Mouse (Mus musculus) bone marrow macrophage, adult 2 months (primary cell): ENCODE measurements around the gene Sox9. TPM values are rescaled to one million over a fixed set of nuclear protein-coding genes. Genes with fewer than 3 reads are reported as not detected.

Experiments
- H3K27ac ChIP-seq: 2 replicates; pipeline ENCODE4 v1.5.1; 2012; ENCODE audit warnings: low read depth, low read length; ENCODE audit not compliant: insufficient read depth
- H3K4me1 ChIP-seq: 2 replicates; pipeline ENCODE4 v1.6.1; 2012; ENCODE audit warnings: low read length; ENCODE audit not compliant: control insufficient read depth, insufficient read depth
- H3K4me3 ChIP-seq: 2 replicates; pipeline ENCODE4 v1.5.1; 2012; ENCODE audit warnings: mild to moderate bottlenecking, low read length, moderate library complexity; ENCODE audit not compliant: insufficient read depth
- CTCF ChIP-seq: IDR thresholded peaks from 2 replicates; pipeline ENCODE4 v1.5.1; 2012; ENCODE audit warnings: low read depth, mild to moderate bottlenecking, low read length, moderate library complexity
- POLR2A ChIP-seq: IDR thresholded peaks from 2 replicates; pipeline ENCODE4 v1.6.1; 2012; ENCODE audit warnings: mild to moderate bottlenecking, low read depth, low read length, borderline replicate concordance
- polyA plus RNA-seq: library from polyadenylated mRNA; stranded (reverse); fragments of >200 nt; gene quantifications from 2 replicates; pipeline ENCODE4 v1.2.4, GENCODE M21; 2012; ENCODE audit not compliant: missing spikeins, insufficient read depth, insufficient read length

Sox9 gene
- polyA plus RNA-seq, 1 experiment = not detected

- no peak overlapping the region for H3K4me3 ChIP-seq
- no peak overlapping the region for H3K27ac ChIP-seq
- no peaks in the 10 kb centered on the region for H3K4me1 ChIP-seq
- TF ChIP-seq CTCF (no peak), POLR2A (no peak)
Observed at GRCm38 (mm10) chr11:112796379-112796778, 14.4 kb downstream of the Sox9 start.

GRCm38 (mm10) chr11:112798831-112799382, 16.9 kb downstream of the Sox9 start:
- Histone ChIP-seq H3K4me1 (no peaks in the 10 kb centered on the region), H3K27ac (no peak overlapping the region), H3K4me3 (no peak overlapping the region)
- TF ChIP-seq POLR2A (no peak), CTCF (no peak)

- no peaks in the 10 kb centered on the region for H3K4me1 ChIP-seq
- TF ChIP-seq POLR2A (no peak), CTCF (no peak)
- H3K4me3 ChIP-seq = no peak overlapping the region
- H3K27ac ChIP-seq = no peak overlapping the region
Observed at GRCm38 (mm10) chr11:112801189-112801818, 19.3 kb downstream of the Sox9 start.

DNA sequence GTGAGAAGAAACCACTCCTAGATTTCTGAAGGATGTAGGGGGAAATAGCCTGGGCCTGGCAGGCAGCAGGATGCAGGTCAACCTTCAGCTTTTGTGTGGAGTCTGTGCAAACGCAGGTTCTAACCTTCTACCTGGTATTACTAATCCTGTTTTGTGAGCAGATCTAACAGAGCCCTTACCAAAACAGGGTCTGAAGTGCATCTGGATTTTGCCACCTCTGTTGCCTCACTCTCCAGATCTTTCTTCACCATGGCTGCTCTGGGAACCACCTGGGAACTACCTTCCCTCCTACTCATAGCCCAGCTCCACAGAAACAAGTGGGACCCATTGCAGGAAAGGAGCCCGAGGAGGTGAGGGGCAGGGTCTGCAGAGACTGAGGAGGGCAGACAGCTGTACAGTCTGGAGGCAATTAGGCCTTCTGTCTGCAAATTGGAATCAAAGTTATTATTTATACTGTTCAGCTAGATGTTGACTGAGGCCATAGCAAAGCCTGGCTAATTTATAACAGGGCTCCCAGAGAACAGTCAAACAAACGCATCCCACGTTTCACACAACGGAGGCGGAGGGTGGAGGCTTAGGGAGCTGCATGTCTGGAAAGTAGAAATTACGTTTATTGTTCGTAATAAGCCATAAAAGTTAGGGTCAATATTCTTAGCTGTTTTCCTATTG, 25.9 kb downstream of the Sox9 start:
- Histone ChIP-seq H3K27ac (no peak overlapping the region), H3K4me3 (no peak overlapping the region), H3K4me1 (no peaks in the 10 kb centered on the region)
- TF ChIP-seq POLR2A (no peak), CTCF (no peak)

DNA sequence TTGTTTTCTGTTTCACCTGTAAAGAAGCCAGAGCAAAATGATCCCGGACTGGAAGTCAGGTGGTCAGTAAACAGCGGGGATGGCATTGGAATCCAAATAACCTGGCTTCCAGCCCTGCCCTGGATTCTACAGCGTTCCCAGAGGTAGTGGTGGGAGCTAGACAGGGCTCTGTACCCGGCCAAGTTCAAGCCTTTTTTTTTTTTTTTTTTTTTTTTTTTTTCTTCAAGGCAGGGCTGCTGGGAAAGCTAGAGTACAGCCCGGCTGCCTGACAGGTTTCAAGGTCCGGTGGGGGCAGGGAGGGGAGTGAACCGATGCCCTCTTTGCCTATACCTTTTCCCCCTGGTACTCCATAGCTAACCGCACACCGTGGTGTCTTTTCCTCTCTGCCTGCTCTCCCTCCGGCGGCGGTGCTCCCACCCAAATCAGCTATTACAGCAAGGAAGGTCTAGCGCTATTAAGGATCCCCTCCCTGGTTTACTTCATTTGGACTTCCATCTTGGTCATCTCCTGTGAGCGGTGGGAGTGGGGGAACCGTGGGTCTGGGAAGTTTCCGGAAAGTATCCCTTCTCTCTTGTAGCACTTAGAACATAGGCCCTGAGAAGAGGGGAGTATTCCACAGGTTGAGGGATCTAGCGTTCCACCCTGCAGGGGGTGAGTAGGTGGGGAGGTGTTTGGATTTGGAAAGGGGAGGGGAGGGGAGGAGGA, 28.6 kb downstream of the Sox9 start:
- no peak overlapping the region for H3K27ac ChIP-seq
- TF ChIP-seq POLR2A = no peak
- TF ChIP-seq CTCF = no peak
- H3K4me3 ChIP-seq = no peak overlapping the region
- H3K4me1 ChIP-seq = no peaks in the 10 kb centered on the region

DNA sequence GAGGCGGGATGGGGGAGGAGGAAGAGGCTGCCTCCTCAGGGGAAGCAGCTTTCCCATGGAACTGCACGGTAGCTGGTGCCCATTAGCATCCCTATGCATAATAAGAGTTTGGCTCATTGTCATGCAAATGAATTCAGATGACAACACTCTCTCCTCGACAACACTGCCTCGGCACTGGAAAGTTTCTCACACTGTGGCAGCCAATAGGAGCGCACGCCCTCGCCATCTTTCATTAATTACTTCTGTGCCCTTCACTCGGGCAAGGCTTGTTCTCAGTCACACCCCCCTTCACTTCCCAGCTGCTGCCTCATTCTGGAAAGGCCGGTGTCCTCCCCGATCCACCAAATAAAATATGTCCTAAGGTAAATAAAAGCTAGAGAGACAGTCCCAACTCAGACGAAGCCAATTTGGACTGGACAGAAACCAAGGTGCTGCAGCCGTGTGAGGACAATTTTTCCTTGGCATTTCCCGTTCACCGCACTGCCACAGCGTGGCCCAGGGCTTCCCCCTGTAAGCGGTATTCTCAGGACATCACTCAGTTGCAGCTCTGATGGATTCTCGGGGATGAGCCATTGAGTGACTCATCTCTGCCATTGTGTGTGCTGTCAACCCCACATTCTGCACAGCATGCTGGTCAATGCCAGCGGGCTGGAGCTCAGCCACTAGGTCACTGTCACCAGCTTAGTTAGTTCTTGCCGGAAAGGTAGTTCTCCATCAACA, 29.3 kb downstream of the Sox9 start:
- no peak for TF ChIP-seq POLR2A
- no peak for TF ChIP-seq CTCF
- Histone ChIP-seq H3K4me1 (no peaks in the 10 kb centered on the region), H3K27ac (no peak overlapping the region), H3K4me3 (no peak overlapping the region)

DNA sequence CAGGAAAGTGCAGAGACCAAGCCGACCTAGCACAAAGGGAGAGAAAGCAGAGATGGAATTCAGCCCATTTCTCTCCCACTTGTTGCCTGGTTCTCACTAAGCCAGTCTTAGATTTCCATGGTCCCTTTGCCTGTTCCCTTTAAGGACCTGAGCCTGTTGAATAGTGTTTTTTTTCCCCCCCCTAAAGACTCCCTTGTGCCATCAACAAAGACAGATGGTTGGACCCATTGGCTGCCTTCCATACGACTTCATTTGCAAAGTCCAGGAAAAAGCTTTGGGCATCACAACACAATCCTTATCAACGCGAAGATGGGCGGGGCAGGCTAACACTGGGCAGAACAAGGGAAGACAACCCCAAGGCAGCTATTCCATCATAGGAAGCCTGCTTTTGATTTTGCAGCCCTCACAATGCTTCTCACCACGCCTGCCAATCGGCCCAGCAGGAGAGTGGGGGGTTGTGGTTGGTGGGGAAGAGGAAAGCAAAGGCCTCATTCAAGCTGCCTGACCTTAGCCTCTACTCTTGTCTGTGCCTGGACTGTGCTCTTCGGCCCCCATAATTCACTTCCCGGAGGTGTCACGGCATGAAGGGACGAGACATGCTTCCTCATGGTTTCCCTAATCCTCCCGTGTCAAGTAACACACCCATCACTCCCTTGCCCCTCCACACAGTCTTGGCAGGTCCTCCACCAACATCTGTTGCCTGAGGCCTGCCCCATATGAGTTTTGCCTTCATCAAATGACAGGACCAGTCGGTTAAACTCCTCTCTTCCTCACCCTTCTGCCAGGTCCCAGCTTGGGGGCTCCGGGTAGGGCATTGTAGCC, 36.0 kb downstream of the Sox9 start:
- H3K4me1 ChIP-seq = no peaks in the 10 kb centered on the region
- H3K27ac ChIP-seq = no peak overlapping the region
- H3K4me3 ChIP-seq = no peak overlapping the region
- TF ChIP-seq POLR2A (no peak), CTCF (no peak)

DNA sequence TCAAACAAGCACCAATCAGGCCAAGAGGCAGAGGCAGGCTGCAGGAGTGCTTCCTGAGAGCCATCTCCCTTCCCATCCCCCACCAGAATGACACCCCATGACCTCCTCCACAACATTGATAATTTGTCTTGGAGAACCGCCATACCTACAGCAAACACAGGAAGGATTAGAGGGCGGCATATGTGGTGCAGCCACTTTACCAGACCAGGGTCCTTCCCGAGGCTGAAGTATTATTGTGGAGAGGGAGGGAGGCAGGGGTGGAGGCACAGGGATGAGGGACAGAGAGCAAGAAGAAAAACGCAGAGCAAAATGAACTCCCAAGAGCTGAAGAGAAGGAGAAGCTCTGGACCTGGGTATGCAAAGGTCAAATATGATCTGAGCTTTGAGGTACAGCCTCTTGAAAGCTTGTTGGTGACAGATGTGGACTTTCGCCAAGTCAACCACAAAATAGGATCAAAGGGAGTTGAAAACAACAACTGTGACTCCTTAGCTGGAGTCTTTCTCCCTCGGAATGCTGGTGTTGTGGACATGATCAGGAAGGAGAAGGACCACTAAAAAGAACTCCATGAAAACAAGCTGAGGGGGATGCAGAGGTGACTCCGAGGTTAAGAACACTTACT, 36.7 kb downstream of the Sox9 start:
- no peak overlapping the region for H3K27ac ChIP-seq
- TF ChIP-seq CTCF (no peak), POLR2A (no peak)
- no peak overlapping the region for H3K4me3 ChIP-seq
- H3K4me1 ChIP-seq = no peaks in the 10 kb centered on the region

GRCm38 (mm10) chr11:112821536-112821935, 39.5 kb downstream of the Sox9 start:
- Histone ChIP-seq H3K4me3 (no peak overlapping the region), H3K27ac (no peak overlapping the region), H3K4me1 (no peaks in the 10 kb centered on the region)
- no peak for TF ChIP-seq POLR2A
- TF ChIP-seq CTCF = no peak
